Mouse (Mus musculus) hindbrain, embryonic 16.5 days (tissue): Measurements from ENCODE around the gene Marveld1. TPM values are rescaled to one million over a fixed set of nuclear protein-coding genes. Genes with fewer than 3 reads are reported as not detected.
A peak's percentile ranks its signal among the peaks of the same experiment; 100 is the strongest.

Source experiments
- ATAC-seq: fragments of 200-750 bp; cut with Nextera tagmentation; 2 replicates; pipeline ENCODE4 v1.8.0; 2017; ENCODE audit warnings: moderate TSS enrichment, moderate library complexity
- H3K27ac ChIP-seq: fragments of 300-500 bp; sonication (generic); 2 replicates; pipeline ENCODE4 v1.5.1; 2014; ENCODE audit warnings: low read depth, mild to moderate bottlenecking, control low read depth, low read length, moderate library complexity
- H3K27me3 ChIP-seq: fragments of 300-500 bp; sonication (generic); replicated peaks from 2 replicates; pipeline ENCODE4 v1.6.1; 2014; ENCODE audit warnings: low read length; ENCODE audit not compliant: control insufficient read depth, insufficient read depth
- H3K36me3 ChIP-seq: fragments of 300-500 bp; sonication (generic); 2 replicates; pipeline ENCODE4 v1.6.1; 2014; ENCODE audit warnings: mild to moderate bottlenecking, low read length, moderate library complexity, mixed read lengths; ENCODE audit not compliant: control insufficient read depth, insufficient read depth
- H3K4me1 ChIP-seq: fragments of 300-500 bp; sonication (generic); 2 replicates; pipeline ENCODE4 v1.6.1; 2014; ENCODE audit warnings: low read depth, low read length; ENCODE audit not compliant: control insufficient read depth, insufficient read depth
- H3K4me2 ChIP-seq: fragments of 300-500 bp; sonication (generic); 2 replicates; pipeline ENCODE4 v1.6.1; 2014; ENCODE audit warnings: mild to moderate bottlenecking, low read length, control low read depth, moderate library complexity
- H3K4me3 ChIP-seq: fragments of 300-500 bp; sonication (generic); 2 replicates; pipeline ENCODE4 v1.5.1; 2014; ENCODE audit warnings: mild to moderate bottlenecking, low read length, control low read depth, moderate library complexity
- H3K9ac ChIP-seq: fragments of 300-500 bp; sonication (generic); 2 replicates; pipeline ENCODE4 v1.6.1; 2014; ENCODE audit warnings: low read depth, mild to moderate bottlenecking, control low read depth, low read length, moderate library complexity
- H3K9me3 ChIP-seq: fragments of 300-500 bp; sonication (generic); 2 replicates; pipeline ENCODE4 v1.6.1; 2014; ENCODE audit warnings: mild to moderate bottlenecking, low read length, moderate library complexity; ENCODE audit not compliant: control insufficient read depth
- WGBS: fragments of 180-500 bp; shearing (Covaris S2); extraction: QIAGEN DNeasy Blood & Tissue Kit; methylation state at CpG from one replicate; pipeline ENCODE4 v1.1.7; 2014; 5-methylcytosine and 5-hydroxymethylcytosine counted together
- polyA plus RNA-seq: library from polyadenylated mRNA; unstranded; fragments of >200 nt; fragmentation: Nextera tagmentation; extraction: Ambion mirVana; gene quantifications from 2 replicates; pipeline ENCODE4 v1.2.1, GENCODE M21; 2015

Marveld1 gene
- polyA plus RNA-seq, 1 experiment from 2014 or later = 1.5 TPM

DNA sequence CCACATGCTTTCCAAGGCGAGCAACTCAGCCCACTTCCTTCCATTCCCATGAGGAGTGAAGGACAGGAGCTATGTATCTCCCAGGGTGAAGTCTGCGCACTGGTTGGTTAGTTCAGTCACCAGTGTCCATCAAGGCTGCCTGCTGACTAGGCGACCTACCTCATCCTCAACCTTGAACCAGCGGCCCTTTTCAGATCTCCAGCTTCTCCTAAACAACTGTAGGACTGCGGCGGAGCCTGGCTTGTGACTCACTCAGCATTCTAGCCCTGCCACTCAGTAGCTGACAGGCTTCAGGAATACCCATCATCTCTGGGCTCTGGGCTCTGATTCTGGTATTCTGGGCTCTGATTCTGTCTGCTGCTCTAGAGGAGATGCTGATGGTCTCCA is 21.0 kb upstream of the Marveld1 start:
- Histone ChIP-seq H3K9me3 (no peaks in the 10 kb centered on the region), H3K27me3 (no peaks in the 10 kb centered on the region), H3K4me1 (peaks cover 8% of the 10 kb centered on the region), H3K36me3 (peaks cover 6% of the 10 kb centered on the region; the same call in 1 of the 2 replicates), H3K9ac (no peak overlapping the region), H3K27ac (no peak overlapping the region), H3K4me2 (no peak overlapping the region), H3K4me3 (no peak overlapping the region)
- ATAC-seq = no peak
- WGBS = 89% methylated on average over 6 of the region's 6 CpGs

DNA sequence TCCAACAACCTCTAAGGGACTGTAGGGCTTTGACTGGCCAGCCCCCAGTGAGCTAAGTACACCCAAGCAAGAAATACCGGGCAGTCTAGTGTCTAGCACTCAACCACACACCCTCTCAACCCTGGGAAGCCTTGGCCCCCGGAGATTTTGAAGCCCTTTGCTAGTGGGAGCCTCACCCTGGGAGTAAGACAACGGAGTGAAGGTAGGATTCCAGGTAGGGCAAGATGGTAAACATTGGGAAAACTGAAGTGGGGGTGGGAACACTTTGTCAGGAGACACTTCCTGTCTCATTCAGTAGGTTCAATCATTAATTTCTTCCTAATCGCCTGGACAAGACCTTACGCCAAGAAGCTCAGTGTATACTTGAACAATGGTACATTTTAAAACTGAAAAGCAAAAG is 20.2 kb upstream of the Marveld1 start:
- Histone ChIP-seq H3K27ac (no peak overlapping the region), H3K4me1 (peaks cover 8% of the 10 kb centered on the region), H3K4me2 (no peak overlapping the region), H3K9ac (no peak overlapping the region), H3K9me3 (no peaks in the 10 kb centered on the region), H3K4me3 (no peak overlapping the region), H3K36me3 (peaks cover 4% of the 10 kb centered on the region; the same call in 1 of the 2 replicates), H3K27me3 (no peaks in the 10 kb centered on the region)
- 91% methylated on average over 5 of the region's 5 CpGs for WGBS
- no peak for ATAC-seq

DNA sequence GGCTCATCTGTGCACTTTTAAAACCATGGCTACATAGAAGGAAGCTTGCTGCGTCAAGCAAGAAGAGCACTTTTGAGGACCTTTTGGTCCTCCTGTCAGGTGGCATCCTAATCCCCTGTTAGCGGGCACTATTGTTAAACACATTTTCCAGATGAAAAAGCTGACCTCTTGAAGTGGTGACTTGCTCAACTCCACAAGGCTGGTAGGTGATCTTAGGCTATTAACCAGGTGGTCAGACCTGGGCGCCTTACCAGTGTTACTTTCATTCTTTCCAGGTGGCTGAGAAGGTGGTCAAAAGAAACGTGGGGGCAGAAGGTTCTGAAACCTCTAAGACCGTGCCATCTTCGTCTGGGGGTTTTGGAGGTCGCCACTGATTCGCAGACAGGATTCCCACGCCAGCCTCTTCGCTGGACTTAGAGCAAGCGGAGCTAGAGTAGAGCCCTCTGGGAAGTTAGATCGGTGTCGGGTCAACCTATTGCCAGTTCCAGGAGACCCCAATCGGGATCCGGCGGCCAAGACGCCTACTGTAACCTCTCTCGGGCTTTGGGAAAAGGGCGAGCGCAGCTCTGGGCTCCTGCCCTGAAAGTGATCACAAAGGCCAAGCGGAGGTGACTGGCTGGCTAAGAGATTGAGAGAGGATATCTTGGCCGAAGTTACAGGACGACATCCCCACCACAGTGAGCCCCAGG is 19.0 kb upstream of the Marveld1 start:
- peak; percentile 3; the same call in 1 of the 2 replicates for ATAC-seq
- H3K36me3 ChIP-seq = no peaks in the 10 kb centered on the region
- no peaks in the 10 kb centered on the region for H3K27me3 ChIP-seq
- H3K4me1 ChIP-seq = peaks cover 8% of the 10 kb centered on the region
- no peaks in the 10 kb centered on the region for H3K9me3 ChIP-seq
- H3K27ac ChIP-seq = peak overlapping the region; percentile 37; the same call in 1 of the 2 replicates
- peak overlapping the region; percentile 79 for H3K9ac ChIP-seq
- peak overlapping the region; percentile 92 for H3K4me2 ChIP-seq
- H3K4me3 ChIP-seq = peak overlapping the region; percentile 49
- WGBS = 4% methylated on average over 23 of the region's 23 CpGs

DNA sequence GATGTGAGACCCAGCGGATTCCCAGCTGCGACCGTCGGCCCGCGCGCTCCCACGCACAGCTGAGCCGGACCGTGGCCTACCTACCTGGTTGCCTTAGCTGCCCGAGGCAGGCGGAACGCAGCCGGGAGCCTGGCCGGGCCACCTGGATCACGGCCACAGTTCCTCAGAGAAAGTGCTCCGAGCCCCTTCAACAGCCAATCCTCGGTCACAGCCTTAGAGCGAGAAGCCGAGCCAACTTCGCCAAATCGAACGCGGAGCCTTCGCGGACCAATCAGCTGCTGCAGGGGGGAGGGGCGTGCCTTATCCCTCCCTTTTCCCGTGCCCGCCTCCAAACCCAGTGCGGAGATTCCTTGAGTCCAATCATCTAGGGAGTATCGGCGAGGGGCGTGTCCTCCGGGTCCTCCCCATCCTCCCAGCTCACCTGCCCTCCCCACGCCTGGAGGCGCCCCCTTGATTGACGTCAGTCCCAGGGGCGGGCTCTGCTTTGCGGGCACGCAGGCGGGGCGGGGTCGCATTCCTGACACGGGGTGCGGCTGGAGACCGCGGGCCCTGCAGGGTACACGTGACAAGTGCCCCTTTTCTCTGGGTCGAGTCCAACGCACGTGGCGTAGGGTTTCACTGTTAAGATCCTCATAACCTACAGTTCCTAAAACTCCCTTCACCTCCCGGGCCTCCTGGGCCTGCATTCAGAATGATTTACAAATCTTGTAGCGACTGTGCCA is 18.3 kb upstream of the Marveld1 start, which contains the start of gene Avpi1:
Gene Avpi1, minus strand, starts transcription at position 273 of the 722 bp plus-strand sequence.
- peak within 1 kb of the TSS; percentile 49 for H3K4me3 ChIP-seq
- H3K9ac ChIP-seq = peak within 1 kb of the TSS; percentile 79
- H3K36me3 ChIP-seq = no peaks in the 10 kb centered on the region
- no peaks in the 10 kb centered on the region for H3K27me3 ChIP-seq
- peak within 1 kb of the TSS; percentile 37; the same call in 1 of the 2 replicates for H3K27ac ChIP-seq
- H3K4me2 ChIP-seq = peak within 1 kb of the TSS; percentile 92
- H3K9me3 ChIP-seq = no peaks in the 10 kb centered on the region
- peaks cover 8% of the 10 kb centered on the region for H3K4me1 ChIP-seq
- ATAC-seq = peak; percentile 96
- whole genome bisulfite sequencing = under 1% methylated on average over 52 of the region's 54 CpGs

DNA sequence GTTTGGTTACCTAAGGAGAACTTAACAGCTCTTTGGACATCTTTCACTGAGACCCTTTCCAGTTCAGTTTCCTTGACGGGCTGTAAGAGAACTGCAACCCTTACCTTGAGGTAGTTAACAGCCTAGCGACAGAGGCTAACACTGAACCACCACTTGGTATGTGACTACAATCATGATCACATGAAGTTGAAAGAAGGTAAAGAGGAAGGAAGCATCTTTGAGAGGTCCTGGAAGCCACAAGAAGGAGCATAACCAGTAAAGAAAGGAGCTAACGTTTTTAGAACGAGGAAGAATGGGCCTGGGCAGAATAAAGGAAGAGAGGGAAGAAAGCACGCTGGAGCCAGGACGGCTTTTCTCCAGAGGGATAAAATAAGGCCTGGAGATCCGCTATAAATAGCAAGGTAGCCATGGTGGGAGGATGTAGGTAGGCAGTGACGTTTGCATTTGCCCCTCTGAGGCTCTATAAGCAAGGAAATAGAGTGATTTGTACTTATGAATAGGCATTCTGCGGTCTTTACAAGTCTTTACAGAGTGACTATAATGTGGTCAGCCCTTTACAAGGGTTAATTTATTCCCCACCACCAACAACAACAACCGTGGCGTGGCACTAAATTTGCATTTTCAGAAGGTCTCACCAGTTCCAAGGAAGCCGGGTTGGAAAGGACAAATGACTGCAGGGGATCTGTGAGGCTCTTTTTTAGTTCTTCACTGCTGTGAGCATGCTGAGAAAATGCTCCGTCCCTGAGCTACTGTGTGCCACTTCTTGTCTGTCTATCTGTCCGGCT is 17.5 kb upstream of the Marveld1 start:
- no peaks in the 10 kb centered on the region for H3K36me3 ChIP-seq
- WGBS = 13% methylated on average over 14 of the region's 14 CpGs
- peak overlapping the region; percentile 49 for H3K4me3 ChIP-seq
- peak overlapping the region; percentile 30; the same call in 1 of the 2 replicates for H3K27ac ChIP-seq
- no peaks in the 10 kb centered on the region for H3K27me3 ChIP-seq
- ATAC-seq = peak; percentile 15; the same call in 1 of the 2 replicates
- H3K4me1 ChIP-seq = peaks cover 8% of the 10 kb centered on the region
- H3K9ac ChIP-seq = no peak overlapping the region; the same call in 1 of the 2 replicates
- peak overlapping the region; percentile 92 for H3K4me2 ChIP-seq
- no peaks in the 10 kb centered on the region for H3K9me3 ChIP-seq

DNA sequence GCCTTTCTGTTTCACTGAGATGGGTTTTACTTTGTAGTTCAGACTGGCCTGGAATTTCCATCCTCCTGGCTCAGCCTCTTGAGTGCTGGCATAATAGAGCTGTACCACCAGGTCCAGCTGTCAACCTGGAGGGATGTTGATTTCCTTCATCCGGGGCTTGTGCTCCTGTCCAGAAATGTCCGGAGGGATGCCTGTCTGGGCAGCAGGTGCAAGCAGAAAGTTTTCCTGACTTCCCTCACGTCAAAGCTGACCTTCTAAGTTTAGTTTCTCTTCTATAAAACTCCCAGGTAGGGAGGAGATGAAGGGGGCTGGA is 16.9 kb upstream of the Marveld1 start:
- H3K9ac ChIP-seq = no peak overlapping the region
- H3K4me2 ChIP-seq = no peak overlapping the region
- H3K9me3 ChIP-seq = no peaks in the 10 kb centered on the region
- H3K27me3 ChIP-seq = no peaks in the 10 kb centered on the region
- H3K27ac ChIP-seq = no peak overlapping the region
- no peaks in the 10 kb centered on the region for H3K36me3 ChIP-seq
- peaks cover 8% of the 10 kb centered on the region for H3K4me1 ChIP-seq
- WGBS = 50% methylated on average over 3 of the region's 3 CpGs
- no peak overlapping the region for H3K4me3 ChIP-seq
- no peak for ATAC-seq

DNA sequence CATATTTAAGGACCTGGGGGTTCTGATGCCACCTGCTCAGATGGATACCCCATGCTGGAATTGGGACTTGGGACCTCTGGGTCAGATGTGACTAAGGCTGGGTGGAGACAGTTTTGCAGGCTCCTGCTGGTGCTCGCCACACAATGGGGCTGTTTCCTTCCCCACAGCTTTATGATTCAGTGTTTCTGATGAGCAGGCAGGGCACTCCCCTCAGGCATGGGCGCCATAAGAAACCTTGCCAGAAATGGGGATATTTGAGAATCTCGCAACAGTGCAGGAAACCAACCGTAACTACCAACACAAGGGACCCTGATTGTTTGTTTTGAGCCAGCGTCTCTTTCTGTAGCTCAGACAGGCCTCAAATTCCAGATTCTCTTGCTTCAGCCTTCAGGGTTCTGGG is 16.1 kb upstream of the Marveld1 start:
- Histone ChIP-seq H3K4me2 (no peak overlapping the region), H3K27ac (no peak overlapping the region), H3K4me3 (no peak overlapping the region), H3K4me1 (peaks cover 8% of the 10 kb centered on the region), H3K9me3 (no peaks in the 10 kb centered on the region), H3K27me3 (no peaks in the 10 kb centered on the region), H3K9ac (no peak overlapping the region), H3K36me3 (no peaks in the 10 kb centered on the region)
- ATAC-seq = no peak
- 71% methylated on average over 5 of the region's 5 CpGs for WGBS

DNA sequence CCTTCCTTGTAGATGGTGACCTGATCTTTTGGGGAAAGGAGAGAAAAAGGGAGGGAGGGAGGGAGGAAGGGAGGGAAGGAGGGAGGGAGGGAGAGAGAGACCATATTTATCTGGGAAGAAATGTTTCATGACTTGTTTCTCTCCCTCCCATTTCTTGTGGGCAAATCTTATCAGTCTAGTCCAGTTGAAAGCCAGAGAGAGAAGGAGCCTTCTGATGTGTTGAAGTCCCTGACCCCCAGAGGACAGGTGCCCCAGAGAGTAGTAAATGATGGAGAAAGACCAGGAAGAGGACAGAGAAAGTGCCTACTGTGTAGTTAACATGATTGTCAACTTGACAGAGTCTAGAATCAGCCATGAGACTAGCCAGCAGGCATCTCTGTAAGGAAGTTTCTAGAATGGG is 12.1 kb upstream of the Marveld1 start:
- no peaks in the 10 kb centered on the region for H3K9me3 ChIP-seq
- H3K4me3 ChIP-seq = no peak overlapping the region
- no peak overlapping the region for H3K27ac ChIP-seq
- H3K4me2 ChIP-seq = no peak overlapping the region
- no peaks in the 10 kb centered on the region for H3K27me3 ChIP-seq
- H3K36me3 ChIP-seq = no peaks in the 10 kb centered on the region
- no peak overlapping the region for H3K9ac ChIP-seq
- no peak for ATAC-seq
- no peaks in the 10 kb centered on the region for H3K4me1 ChIP-seq

DNA sequence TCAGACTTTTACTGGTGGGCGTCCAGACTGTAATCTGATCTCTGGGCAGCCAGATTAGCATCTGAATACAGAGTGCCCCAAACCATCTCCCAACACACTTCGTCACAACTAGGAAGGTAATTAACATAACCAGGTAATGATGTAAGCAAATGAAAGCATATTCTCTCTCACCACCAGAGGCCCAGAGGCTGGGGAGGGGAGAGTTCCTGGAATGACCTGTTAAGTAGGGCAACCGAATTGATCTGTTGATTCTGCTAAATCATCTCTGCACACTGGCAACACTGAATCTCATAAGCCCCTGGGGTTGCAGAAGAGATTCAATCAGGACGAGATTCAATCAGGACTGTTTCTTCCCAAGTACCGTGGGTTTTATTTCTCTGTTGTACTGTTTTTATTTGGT is 11.1 kb upstream of the Marveld1 start:
- no peak overlapping the region for H3K4me3 ChIP-seq

More for the DNA sequence above, 11.1 kb upstream of the Marveld1 start:
- Histone ChIP-seq H3K4me2 (no peak overlapping the region), H3K27ac (no peak overlapping the region), H3K9me3 (no peaks in the 10 kb centered on the region), H3K27me3 (no peaks in the 10 kb centered on the region), H3K4me1 (no peaks in the 10 kb centered on the region), H3K9ac (no peak overlapping the region), H3K36me3 (no peaks in the 10 kb centered on the region)
- 27% methylated on average over 5 of the region's 5 CpGs for WGBS
- no peak for ATAC-seq
